Mouse (Mus musculus): ENCODE measurements around the gene Scnn1b. TPM values are rescaled to one million over a fixed set of nuclear protein-coding genes. Genes with fewer than 3 reads are reported as not detected.

Scnn1b gene
- 0.45 and 1.3 TPM in 2 replicates for polyA plus RNA-seq (2016; fragmentation: Nextera tagmentation; extraction: Ambion mirVana)

- Histone ChIP-seq H3K4me3 (peak within 1 kb of the TSS; percentile 56), H3K4me1 (peaks cover 10% of the 10 kb centered on the region), H3K36me3 (replicated peaks) (no peaks in the 10 kb centered on the region), H3K9me3 (no peaks in the 10 kb centered on the region), H3K27ac (replicated peaks) (no peak within 1 kb of the TSS), H3K27me3 (replicated peaks; ENCODE audit: low read depth, poor library complexity, severe bottlenecking) (peaks cover 46% of the 10 kb centered on the region)
- 2% methylated on average over 42 of the region's 42 CpGs for WGBS
- peak; percentile 24 for DNase-seq (ENCODE audit: low spot score)
Measured at GRCm38 (mm10) chr7:121864858-121865585, at the start of gene Scnn1b. Gene Scnn1b, plus strand, starts transcription at chr7:121865038.

DNA sequence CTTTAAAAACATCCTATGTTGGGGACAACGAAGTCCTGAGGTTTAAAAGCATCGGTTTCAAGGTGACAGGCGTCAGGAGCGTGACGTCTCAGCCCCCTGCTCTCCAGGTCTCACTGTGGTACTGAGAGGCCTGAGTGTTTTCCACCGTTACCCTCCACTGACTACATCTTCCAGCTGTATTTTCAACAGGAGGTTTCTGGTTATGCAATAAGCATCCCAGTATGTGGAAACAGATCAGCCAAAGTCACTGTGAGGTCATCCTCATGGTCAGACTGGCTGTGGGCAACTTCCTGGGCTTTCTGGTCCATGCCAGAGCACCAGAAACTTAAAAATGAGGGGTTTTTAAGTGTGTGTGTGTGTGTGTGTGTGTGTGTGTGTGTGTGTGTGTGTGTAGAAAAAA, 43.2 kb upstream of the Scnn1b start:
- Histone ChIP-seq H3K4me3 (no peak overlapping the region), H3K9me3 (no peaks in the 10 kb centered on the region), H3K36me3 (replicated peaks) (no peaks in the 10 kb centered on the region), H3K27me3 (replicated peaks; ENCODE audit: low read depth, poor library complexity, severe bottlenecking) (no peaks in the 10 kb centered on the region), H3K27ac (replicated peaks) (no peak overlapping the region), H3K4me1 (no peaks in the 10 kb centered on the region)
- WGBS: 89% methylated on average over 6 of the region's 6 CpGs
- DNase-seq (ENCODE audit: low spot score): no peak

DNA sequence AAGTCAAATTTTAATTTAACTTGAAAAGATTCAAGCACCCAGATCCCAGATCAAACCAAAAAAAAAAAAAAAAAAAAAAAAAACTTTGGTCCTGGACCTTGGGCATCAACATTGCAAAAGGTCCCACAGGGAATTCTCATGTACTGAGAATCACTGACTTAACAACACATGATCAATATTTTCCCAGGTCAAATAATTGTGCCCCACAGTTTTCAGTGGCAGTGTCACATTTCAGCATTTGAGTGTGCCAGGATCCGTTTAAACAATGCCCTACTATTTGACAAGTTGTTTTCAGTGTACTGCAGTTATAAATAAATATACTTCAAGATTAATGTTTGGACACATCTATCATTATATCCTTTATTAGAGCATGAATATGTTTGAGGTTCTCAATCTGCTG, 36.4 kb upstream of the Scnn1b start:
- H3K27me3 ChIP-seq (replicated peaks; ENCODE audit: low read depth, poor library complexity, severe bottlenecking): no peaks in the 10 kb centered on the region
- H3K36me3 ChIP-seq (replicated peaks): no peaks in the 10 kb centered on the region
- WGBS: 84% methylated on average over 1 of the region's 1 CpGs
- no peaks in the 10 kb centered on the region for H3K4me1 ChIP-seq
- H3K4me3 ChIP-seq: no peak overlapping the region
- H3K9me3 ChIP-seq: no peaks in the 10 kb centered on the region
- H3K27ac ChIP-seq (replicated peaks): no peak overlapping the region
- no peak for DNase-seq (ENCODE audit: low spot score)

DNA sequence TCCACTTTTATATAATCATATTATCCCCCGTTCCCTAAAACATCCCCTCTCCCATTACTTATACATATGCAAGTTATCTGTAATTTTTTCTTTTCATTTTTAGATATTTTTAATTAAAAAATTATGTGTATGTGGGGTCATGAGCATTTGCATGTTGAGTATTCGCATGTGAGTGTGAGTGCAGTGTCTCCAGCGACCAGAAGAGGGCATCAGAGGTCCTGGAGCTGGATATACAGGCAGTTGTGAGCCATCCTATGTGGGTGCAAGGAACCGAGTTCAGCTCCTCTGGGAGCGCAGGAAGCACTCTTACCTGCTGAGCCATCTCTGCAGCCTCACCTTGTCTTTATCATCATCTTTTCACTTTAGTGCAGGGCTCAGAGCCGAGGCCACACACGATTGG, 29.4 kb upstream of the Scnn1b start:
- DNase-seq (ENCODE audit: low spot score): no peak
- no peak overlapping the region for H3K4me3 ChIP-seq
- no peaks in the 10 kb centered on the region for H3K4me1 ChIP-seq
- 84% methylated on average over 7 of the region's 7 CpGs for WGBS
- no peak overlapping the region for H3K27ac ChIP-seq (replicated peaks)
- H3K36me3 ChIP-seq (replicated peaks): no peaks in the 10 kb centered on the region
- no peaks in the 10 kb centered on the region for H3K9me3 ChIP-seq
- H3K27me3 ChIP-seq (replicated peaks; ENCODE audit: low read depth, poor library complexity, severe bottlenecking): no peaks in the 10 kb centered on the region

- Histone ChIP-seq H3K4me1 (no peaks in the 10 kb centered on the region), H3K36me3 (replicated peaks) (no peaks in the 10 kb centered on the region), H3K9me3 (no peaks in the 10 kb centered on the region), H3K27me3 (replicated peaks; ENCODE audit: low read depth, poor library complexity, severe bottlenecking) (no peaks in the 10 kb centered on the region), H3K4me3 (no peak overlapping the region), H3K27ac (replicated peaks) (no peak overlapping the region)
- no peak for DNase-seq (ENCODE audit: low spot score)
- 87% methylated on average over 7 of the region's 7 CpGs for WGBS
Measured at GRCm38 (mm10) chr7:121836827-121837226, 28.0 kb upstream of the Scnn1b start.

DNA sequence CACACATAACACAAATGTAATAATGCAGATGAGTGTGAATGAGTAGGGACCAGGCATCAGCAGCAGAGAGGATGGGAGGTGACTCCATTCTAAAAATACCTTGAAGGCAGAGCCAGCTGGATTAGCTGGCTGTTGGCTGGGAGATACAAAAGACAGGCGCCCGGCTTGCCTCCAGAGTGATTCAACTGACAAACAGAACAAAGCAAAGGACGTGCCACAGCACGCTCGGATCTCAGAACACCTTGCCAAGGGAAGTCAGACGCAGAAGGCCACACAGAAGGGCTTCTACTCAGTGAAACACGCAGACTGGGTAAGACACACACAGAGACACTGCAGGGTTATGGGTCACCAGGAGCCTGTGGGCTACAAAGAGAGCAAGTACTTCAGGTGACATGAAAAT, 24.0 kb upstream of the Scnn1b start:
- Histone ChIP-seq H3K27ac (replicated peaks) (no peak overlapping the region), H3K4me1 (no peaks in the 10 kb centered on the region), H3K27me3 (replicated peaks; ENCODE audit: low read depth, poor library complexity, severe bottlenecking) (no peaks in the 10 kb centered on the region), H3K4me3 (no peak overlapping the region), H3K36me3 (replicated peaks) (no peaks in the 10 kb centered on the region), H3K9me3 (no peaks in the 10 kb centered on the region)
- 71% methylated on average over 7 of the region's 7 CpGs for WGBS
- DNase-seq (ENCODE audit: low spot score): peak; percentile 38

- H3K27me3 ChIP-seq (replicated peaks; ENCODE audit: low read depth, poor library complexity, severe bottlenecking): no peaks in the 10 kb centered on the region
- WGBS: 80% methylated on average over 6 of the region's 6 CpGs
- H3K4me3 ChIP-seq: no peak overlapping the region
- no peaks in the 10 kb centered on the region for H3K9me3 ChIP-seq
- DNase-seq (ENCODE audit: low spot score): no peak
- no peaks in the 10 kb centered on the region for H3K4me1 ChIP-seq
- no peak overlapping the region for H3K27ac ChIP-seq (replicated peaks)
- H3K36me3 ChIP-seq (replicated peaks): no peaks in the 10 kb centered on the region
Measured at GRCm38 (mm10) chr7:121842234-121842633, 22.6 kb upstream of the Scnn1b start.

GRCm38 (mm10) chr7:121845964-121846363, 18.9 kb upstream of the Scnn1b start:
- DNase-seq (ENCODE audit: low spot score): no peak
- no peak overlapping the region for H3K4me3 ChIP-seq
- H3K36me3 ChIP-seq (replicated peaks): no peaks in the 10 kb centered on the region
- H3K27ac ChIP-seq (replicated peaks): no peak overlapping the region
- 82% methylated on average over 6 of the region's 6 CpGs for WGBS
- no peaks in the 10 kb centered on the region for H3K9me3 ChIP-seq
- no peaks in the 10 kb centered on the region for H3K27me3 ChIP-seq (replicated peaks; ENCODE audit: low read depth, poor library complexity, severe bottlenecking)
- peaks cover 3% of the 10 kb centered on the region; the same call in 1 of the 2 replicates for H3K4me1 ChIP-seq

DNA sequence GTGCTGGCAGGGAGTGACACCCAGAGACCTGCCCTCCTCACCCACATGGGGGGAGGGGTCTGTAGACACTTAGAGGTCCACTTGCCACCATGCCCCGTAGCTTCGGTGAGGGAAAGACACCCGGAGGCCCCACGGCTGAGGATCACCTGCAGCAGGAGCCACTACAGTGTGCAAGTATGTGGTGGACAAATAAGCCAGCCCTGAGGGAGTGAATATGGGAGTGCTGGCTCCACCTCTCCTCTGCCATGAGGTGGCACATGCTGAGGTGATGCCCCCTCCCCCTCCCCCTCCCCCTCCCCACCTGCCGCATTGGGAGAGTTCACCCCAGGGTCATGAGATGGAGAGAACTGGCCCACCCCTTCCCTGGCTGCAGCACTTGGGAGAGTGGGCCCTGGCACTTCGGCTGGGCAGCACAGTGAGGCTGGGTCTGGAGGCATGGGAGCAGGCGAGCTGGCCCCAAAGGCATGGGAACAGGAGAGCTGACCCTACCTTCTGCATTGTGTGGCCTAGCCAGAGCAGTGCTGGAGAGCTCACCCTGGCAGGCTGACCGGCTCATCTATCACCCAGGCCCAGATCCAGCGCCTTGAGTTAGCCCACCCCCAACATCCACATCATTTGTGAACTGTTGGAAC, 16.2 kb upstream of the Scnn1b start:
- Histone ChIP-seq H3K4me3 (no peak overlapping the region), H3K4me1 (peaks cover 3% of the 10 kb centered on the region; the same call in 1 of the 2 replicates), H3K27me3 (replicated peaks; ENCODE audit: low read depth, poor library complexity, severe bottlenecking) (no peaks in the 10 kb centered on the region), H3K9me3 (no peaks in the 10 kb centered on the region), H3K36me3 (replicated peaks) (no peaks in the 10 kb centered on the region), H3K27ac (replicated peaks) (no peak overlapping the region; the same call in 1 of the 2 replicates)
- 80% methylated on average over 9 of the region's 9 CpGs for WGBS
- no peak for DNase-seq (ENCODE audit: low spot score)

DNA sequence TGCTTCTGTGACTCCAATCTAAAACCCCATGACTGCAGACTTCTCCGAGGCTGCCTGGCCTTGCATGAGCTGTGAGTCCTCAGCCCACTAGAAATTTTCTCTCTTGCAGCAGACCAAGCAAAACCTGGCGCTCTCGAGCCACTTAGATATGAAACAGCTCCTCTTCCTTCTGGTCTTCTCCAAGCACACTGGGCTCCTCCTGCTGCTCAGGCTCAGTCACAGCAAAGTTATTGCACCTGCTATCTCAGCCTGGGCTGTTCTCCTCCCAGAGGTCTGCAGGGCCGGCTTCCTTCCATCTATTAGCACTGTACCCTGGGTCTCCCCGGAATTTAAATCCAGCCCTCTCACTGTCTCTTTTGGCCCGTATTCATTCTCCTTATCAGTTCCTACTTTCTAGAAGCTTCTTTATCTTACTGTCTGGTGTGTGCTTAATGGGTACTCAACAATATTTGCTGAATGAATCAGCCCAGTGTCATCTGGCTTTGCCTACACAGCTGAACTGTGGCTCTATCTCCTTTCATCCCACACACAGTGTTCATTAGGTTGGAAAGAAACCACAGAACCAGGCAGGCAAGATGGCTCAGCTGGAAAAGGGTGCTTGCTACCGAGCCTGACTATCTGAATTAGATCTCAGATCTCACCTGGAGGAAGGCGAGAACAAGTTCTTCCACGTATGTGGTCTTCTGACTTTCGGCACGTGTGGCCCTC, 7.5 kb upstream of the Scnn1b start:
- Histone ChIP-seq H3K9me3 (no peaks in the 10 kb centered on the region), H3K4me1 (no peaks in the 10 kb centered on the region), H3K27me3 (replicated peaks; ENCODE audit: low read depth, poor library complexity, severe bottlenecking) (no peaks in the 10 kb centered on the region), H3K27ac (replicated peaks) (no peak overlapping the region), H3K36me3 (replicated peaks) (no peaks in the 10 kb centered on the region), H3K4me3 (no peak overlapping the region)
- WGBS: 93% methylated on average over 11 of the region's 11 CpGs
- no peak for DNase-seq (ENCODE audit: low spot score)

GRCm38 (mm10) chr7:121858939-121859338, 5.9 kb upstream of the Scnn1b start:
- H3K27me3 ChIP-seq (replicated peaks; ENCODE audit: low read depth, poor library complexity, severe bottlenecking): peaks cover 10% of the 10 kb centered on the region

DNA sequence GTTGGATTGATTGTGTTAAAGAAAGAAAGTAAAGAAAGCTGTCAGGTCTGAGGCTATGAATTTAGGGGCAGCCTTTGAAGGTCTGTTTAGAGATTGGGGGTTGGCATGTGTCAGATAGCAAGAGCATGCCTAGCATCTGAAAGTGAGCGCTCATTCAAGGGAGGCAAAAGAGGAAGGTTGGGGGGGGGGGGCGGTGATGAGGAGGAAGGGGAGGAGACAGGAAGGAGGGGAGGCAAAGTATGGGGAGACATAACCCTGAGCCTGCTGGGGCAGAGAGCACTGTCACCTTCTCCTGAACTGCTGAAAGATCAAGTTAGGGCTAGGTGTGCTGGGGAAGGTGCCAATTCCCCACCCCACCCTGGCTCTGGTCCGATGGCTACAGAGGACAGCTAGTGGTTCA, 6.8 kb downstream of the Scnn1b start:
- no peak for DNase-seq (ENCODE audit: low spot score)
- no peak overlapping the region for H3K4me3 ChIP-seq
- no peaks in the 10 kb centered on the region for H3K36me3 ChIP-seq (replicated peaks)
- peaks cover 13% of the 10 kb centered on the region for H3K4me1 ChIP-seq
- no peaks in the 10 kb centered on the region for H3K9me3 ChIP-seq
- WGBS: 78% methylated on average over 3 of the region's 3 CpGs
- no peak overlapping the region for H3K27ac ChIP-seq (replicated peaks)
- H3K27me3 ChIP-seq (replicated peaks; ENCODE audit: low read depth, poor library complexity, severe bottlenecking): peaks cover 9% of the 10 kb centered on the region

More at GRCm38 (mm10) chr7:121858939-121859338, 5.9 kb upstream of the Scnn1b start:
- H3K36me3 ChIP-seq (replicated peaks): no peaks in the 10 kb centered on the region
- no peak overlapping the region for H3K4me3 ChIP-seq
- peak; percentile 30 for DNase-seq (ENCODE audit: low spot score)
- no peak overlapping the region for H3K27ac ChIP-seq (replicated peaks)
- no peaks in the 10 kb centered on the region for H3K4me1 ChIP-seq
- H3K9me3 ChIP-seq: no peaks in the 10 kb centered on the region
- 81% methylated on average over 8 of the region's 8 CpGs for WGBS
